Mouse (Mus musculus) WW6 (cell line): ENCODE measurements around the gene Olfr711.
"Not testable (repeated sequence)": the region's sequence is repeated elsewhere in the genome, so short reads cannot be mapped to it uniquely, and the experiment has no call there.

Source experiments
- DNase-seq: peaks from one replicate; pipeline ENCODE4 v3.0.0-alpha.2; 2013; ENCODE audit warnings: low read depth, low spot score

Olfr711 gene

GRCm38 (mm10) chr7:106975353-106975752 lies at the start of gene Olfr711:
TSS of gene Olfr711 (minus strand) at chr7:106975453.
- no peak for DNase-seq

- DNase-seq = no peak
Measured at GRCm38 (mm10) chr7:107005972-107006371, 30.7 kb upstream of the Olfr711 start, which contains the start of gene Olfr2. TSS of gene Olfr2 (minus strand) at chr7:107006072.

GRCm38 (mm10) chr7:107004169-107004568 lies 28.9 kb upstream of the Olfr711 start:
- DNase-seq = no peak

DNA sequence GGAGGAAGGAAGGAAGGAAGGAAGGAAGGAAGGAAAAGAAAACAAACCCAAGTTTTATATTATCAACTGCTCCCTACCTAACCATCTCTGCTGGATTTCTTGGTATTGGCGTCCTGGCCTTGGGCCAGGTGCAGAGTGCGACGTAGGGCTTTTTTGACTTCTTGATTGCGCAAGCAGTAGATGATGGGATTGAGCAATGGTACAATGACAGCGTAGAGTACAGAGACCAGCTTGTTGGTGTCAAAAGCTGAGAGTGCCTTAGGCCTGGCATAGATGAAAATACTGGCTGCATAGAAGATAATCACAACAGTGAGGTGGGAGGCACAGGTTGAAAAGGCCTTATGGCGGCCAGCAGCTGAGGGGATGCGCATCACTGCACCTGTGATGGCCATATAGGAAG lies 25.5 kb upstream of the Olfr711 start:
- DNase-seq = no peak

DNA sequence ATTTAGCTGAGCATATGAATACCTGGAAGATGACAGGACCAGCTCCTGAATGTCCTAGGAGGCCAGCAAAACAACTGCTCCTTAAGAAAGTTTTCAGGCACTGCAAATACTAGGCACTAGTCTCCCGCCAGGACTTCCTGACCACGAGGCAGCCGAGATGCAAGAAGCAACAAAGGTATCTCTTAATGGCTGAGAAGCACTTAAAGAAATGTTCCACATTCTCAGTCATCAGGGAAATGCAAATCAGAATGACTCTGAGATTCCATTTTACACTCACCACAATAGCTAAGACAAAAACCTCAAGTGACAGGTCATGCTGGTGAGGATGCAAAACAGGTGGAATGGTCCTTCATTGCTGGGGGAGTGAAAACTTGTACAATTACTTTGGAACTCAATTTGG lies 10.0 kb upstream of the Olfr711 start:
- no peak for DNase-seq

GRCm38 (mm10) chr7:106967503-106967902 lies 7.8 kb downstream of the Olfr711 start:
- DNase-seq = not testable (repeated sequence)

GRCm38 (mm10) chr7:106963837-106964236 lies 11.4 kb downstream of the Olfr711 start, which contains the start of gene Olfr6:
TSS of gene Olfr6 (minus strand) at chr7:106963937.
- no peak for DNase-seq

- no peak for DNase-seq
Measured at GRCm38 (mm10) chr7:106948212-106948611, 27.0 kb downstream of the Olfr711 start, which contains the start of gene Olfr710. TSS of gene Olfr710 (minus strand) at chr7:106948312.

GRCm38 (mm10) chr7:106932119-106932518 lies 43.1 kb downstream of the Olfr711 start, which contains the start of gene Olfr709-ps1:
TSS of gene Olfr709-ps1 (minus strand) at chr7:106932219.
- DNase-seq = no peak

- DNase-seq = not testable (repeated sequence)
Measured at GRCm38 (mm10) chr7:106920961-106921360, 54.3 kb downstream of the Olfr711 start.
